Mouse (Mus musculus) embryo, embryonic 10.5 days (tissue): Measurements from ENCODE around the gene Rad1.
"Not testable (repeated sequence)": the region's sequence is repeated elsewhere in the genome, so short reads cannot be mapped to it uniquely, and the experiment has no call there.

Experiments used
- DNase-seq: peaks from one replicate; pipeline ENCODE4 v3.0.0-alpha.2; 2015; ENCODE audit warnings: low spot score

Rad1 gene

GRCm38 (mm10) chr15:10515166-10515565 lies 29.3 kb downstream of the Rad1 start:
- no peak for DNase-seq

- DNase-seq = no peak
These were observed 40.1 kb downstream of the Rad1 start for GRCm38 (mm10) chr15:10525896-10526295.

- DNase-seq = no peak
These were observed 45.5 kb downstream of the Rad1 start for GRCm38 (mm10) chr15:10531352-10531751.

- DNase-seq = not testable (repeated sequence)
These were observed 47.5 kb downstream of the Rad1 start for GRCm38 (mm10) chr15:10533361-10533760.

GRCm38 (mm10) chr15:10534591-10534990 lies 48.8 kb downstream of the Rad1 start:
- no peak for DNase-seq

GRCm38 (mm10) chr15:10535969-10536368 lies 50.2 kb downstream of the Rad1 start:
- DNase-seq = no peak

- DNase-seq = peak; percentile 40
These were observed 54.7 kb downstream of the Rad1 start for GRCm38 (mm10) chr15:10540271-10541088.
